Mouse (Mus musculus) left cerebral cortex, postnatal 36 days (tissue): Measurements from ENCODE around the gene Cab39l. TPM values are rescaled to one million over a fixed set of nuclear protein-coding genes. Genes with fewer than 3 reads are reported as not detected.
A peak's percentile ranks its signal among the peaks of the same experiment; 100 is the strongest.

ENCODE experiments used
- DNase-seq, 2 experiments: peaks; one replicate each; pipeline ENCODE4 v3.0.0; 2021 to 2022; ENCODE audit warnings: low spot score in 2 of 2, mixed read lengths in 1 of 2
- intact Hi-C: fragments of 180-260 bp; cut with DNase I; formaldehyde crosslinking; loops from one replicate; pipeline ENCODE4 v1.15.1; 2025
- total RNA-seq, 2 experiments: library from RNA; stranded (reverse); gene quantifications; 2 replicates each; pipeline ENCODE4 v1.2.3; 2021

The Cab39l gene
- total RNA-seq, 2 experiments from 2014 or later, result 19.9 to 24.2 TPM

DNA sequence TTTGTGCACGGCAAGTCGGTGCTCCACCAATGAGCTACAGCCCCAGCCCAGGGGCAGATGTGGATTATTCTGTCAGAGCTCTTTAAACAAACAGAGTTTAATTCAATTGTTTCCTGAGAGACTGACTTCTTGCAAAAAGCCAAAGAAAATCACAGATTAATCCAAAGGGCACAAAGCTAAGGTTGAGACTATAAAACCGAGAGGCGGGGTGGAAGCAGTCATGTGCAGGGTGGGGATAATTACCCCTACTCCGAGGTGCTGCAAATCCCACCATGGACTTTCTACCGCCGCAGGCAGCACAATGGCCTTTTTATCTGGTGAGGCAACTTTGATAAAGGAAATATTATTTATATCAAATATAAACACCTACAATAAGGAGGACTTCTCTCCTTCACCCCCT, 176.0 kb downstream of the Cab39l start:
- intact Hi-C loops, result no loop called here
- no peak for DNase-seq

GRCm38 (mm10) chr14:59624326-59624885, 183.6 kb downstream of the Cab39l start:
- no peak for DNase-seq
- intact Hi-C loops, result no loop called here

DNA sequence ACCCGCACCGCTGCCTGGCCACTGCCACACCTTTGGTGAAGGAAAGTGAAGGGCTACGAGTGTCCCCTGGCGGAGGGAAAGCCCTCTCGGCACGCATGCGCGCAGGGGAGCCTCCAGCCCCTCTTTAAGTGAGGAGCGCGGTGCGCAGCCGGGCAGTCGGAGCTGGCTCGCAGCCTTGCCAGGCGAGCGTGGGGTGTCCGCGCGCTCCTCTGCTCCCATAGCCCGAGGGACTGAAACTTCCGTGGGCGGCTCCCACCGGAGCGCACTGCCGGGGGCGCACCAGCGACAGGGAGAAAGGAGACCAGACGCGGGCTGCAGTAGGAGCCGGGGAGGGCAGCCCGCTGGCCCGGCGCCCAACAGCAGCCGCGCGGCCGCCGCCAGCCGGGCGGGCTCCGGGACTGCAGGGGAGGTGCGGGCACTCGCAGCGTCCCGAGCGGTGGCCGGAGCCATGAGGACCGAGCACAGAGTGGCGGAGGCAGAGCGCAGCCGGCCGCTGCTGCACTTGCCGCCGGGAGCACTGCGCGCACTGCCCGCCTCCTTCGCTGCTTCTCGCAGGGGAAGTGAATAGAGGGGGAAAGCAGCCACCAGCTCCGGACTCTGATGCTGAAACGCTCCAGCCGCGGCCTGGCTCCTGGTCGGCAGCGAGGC, 184.5 kb downstream of the Cab39l start, which contains the start of gene Shisa2:
Shisa2 (plus strand) TSS at position 151 of the 648 bp plus-strand sequence.
- peak; percentile 65 to 70 for DNase-seq
- intact Hi-C loops, result loop anchor here (5.0 kb wide), 1 partner anchor 317 kb away; no protein-coding TSS in a partner anchor

GRCm38 (mm10) chr14:59625806-59626364, 185.1 kb downstream of the Cab39l start:
- intact Hi-C loops, result loop anchor here (5.0 kb wide), 1 partner anchor 316 kb away; no protein-coding TSS in a partner anchor

DNA sequence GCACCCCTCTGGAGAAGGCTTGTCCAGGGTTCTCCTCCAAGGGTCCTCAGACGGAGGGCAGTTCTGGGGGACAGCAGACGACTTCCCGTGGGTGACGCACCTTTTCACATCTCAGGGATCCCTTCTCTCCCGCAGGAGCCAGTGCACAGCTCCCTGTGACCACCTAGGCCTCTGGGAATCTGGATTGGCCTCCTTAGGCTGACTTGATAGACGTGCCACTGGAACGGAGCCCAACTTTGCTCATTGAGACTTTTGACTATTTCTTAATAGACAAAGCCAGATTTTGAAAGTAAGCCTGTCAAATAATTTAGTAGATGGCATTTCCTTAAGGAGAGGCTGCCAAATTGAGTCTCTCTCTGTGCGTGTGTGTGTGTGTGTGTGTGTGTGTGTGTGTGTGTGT, 185.9 kb downstream of the Cab39l start:
- intact Hi-C loops, result loop anchor here (5.0 kb wide), 1 partner anchor 316 kb away; no protein-coding TSS in a partner anchor
- no peak for DNase-seq

More at GRCm38 (mm10) chr14:59625806-59626364, 185.1 kb downstream of the Cab39l start:
- peak; percentile 22 to 35 for DNase-seq

DNA sequence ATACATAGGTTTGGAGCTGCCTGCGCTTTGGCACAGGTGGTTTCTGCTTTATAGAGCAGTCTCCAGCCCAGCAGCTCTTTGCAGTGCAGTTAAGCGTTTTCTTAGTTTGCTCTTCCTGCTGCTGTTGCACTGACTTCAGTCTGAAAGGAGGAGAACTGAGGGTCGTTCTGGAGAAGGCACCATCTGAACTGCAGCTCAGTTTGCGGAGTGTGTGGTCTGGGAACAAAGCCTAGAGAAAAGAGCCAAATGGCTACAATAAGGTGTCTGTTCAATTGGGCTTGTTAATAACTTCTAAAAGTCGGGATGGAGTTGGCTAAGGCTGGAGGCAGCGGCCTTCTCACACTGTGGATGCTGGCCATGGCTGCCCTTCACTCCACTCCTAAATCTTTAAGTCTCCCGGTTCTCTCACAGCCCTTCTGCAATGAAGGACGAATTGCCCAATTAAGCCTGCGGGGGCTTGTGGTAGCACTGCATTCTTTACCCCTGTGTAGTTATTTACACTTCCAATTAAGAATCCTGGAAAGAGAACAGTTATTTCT, 186.4 kb downstream of the Cab39l start:
- intact Hi-C loops, result loop anchor here (5.0 kb wide), 1 partner anchor 315 kb away; no protein-coding TSS in a partner anchor
- DNase-seq, result no peak

DNA sequence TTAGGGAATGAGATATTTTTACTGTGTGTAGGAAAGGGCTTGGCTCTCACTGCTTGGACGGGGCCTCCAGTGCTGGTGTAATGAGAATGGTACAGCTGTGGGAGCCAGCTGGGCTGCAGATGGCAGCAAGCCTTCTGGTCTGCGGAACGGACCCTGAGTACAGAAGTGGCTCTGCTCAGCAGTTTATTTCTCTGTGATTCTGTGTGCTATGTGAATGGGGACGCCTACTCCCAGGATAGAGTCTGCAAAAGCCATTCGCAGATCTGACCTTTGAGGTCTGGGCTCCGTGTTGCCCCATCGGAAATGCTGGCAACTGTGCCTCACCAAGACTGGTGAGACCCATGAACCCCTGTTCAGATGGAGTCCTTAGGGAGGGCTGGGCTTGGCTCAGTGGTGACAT, 187.1 kb downstream of the Cab39l start:
- intact Hi-C loops, result loop anchor here (5.0 kb wide), 1 partner anchor 314 kb away; no protein-coding TSS in a partner anchor
- no peak for DNase-seq

DNA sequence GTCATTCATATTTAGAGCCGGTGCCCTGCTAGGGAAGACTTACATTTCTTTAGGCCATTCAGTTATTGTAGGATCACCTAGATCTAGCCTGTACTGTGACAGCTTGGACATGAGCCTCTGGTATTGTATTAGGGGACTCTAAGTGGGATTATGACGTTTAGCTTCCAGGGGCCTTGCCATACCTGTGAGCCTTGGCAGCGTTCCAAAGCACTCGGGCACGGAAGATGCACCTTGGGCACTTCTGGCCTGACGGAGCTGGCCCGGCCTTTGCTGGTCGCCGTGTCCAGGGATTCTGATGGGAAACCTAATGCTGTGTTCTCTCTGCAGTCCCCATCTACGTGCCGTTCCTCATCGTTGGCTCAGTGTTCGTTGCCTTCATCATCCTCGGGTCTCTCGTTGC, 188.5 kb downstream of the Cab39l start:
- no peak for DNase-seq
- intact Hi-C loops, result loop anchor here (5.0 kb wide), 1 partner anchor 313 kb away; no protein-coding TSS in a partner anchor

DNA sequence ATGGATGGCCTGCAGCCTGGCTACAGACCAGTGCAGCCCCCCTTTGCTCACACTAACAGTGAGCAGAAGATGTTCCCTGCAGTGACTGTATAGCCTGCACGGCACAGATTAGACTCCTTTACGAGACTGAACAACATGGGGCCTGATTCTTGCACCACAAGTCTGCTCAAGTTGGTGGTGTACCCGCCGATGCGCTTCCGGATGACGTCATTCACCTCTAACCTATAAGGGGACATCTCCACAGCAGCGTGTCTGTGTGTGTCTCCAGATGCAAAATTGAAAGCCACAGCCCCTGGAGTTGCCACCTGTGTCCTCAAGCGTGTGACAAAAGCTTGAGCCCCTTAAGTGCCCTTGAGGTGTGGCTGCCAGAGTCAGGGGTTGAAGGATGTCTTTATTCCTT, 189.3 kb downstream of the Cab39l start:
- no peak for DNase-seq
- intact Hi-C loops, result no loop called here

- intact Hi-C loops, result no loop called here
- no peak for DNase-seq
Measured at GRCm38 (mm10) chr14:59632067-59632466, 191.3 kb downstream of the Cab39l start.

GRCm38 (mm10) chr14:59633295-59633898, 192.6 kb downstream of the Cab39l start:
- DNase-seq, result no peak
- intact Hi-C loops, result no loop called here

GRCm38 (mm10) chr14:59633988-59634387, 193.2 kb downstream of the Cab39l start:
- intact Hi-C loops, result no loop called here
- no peak for DNase-seq

Other genes starting within 250 kb of the Cab39l start
- gene Rcbtb1, start 239.8 kb upstream of the Cab39l start, total RNA-seq, result 10 to 100 TPM; 29.2 to 29.3 TPM
- not detected for gene Gm6904, start 180.8 kb upstream of the Cab39l start, total RNA-seq
- gene Phf11a, start 143.4 kb upstream of the Cab39l start, total RNA-seq, result not detected
- under 1 TPM in 1 of 2 experiments, not detected in 1; 0.39 TPM for gene Phf11b, start 99.6 kb upstream of the Cab39l start, total RNA-seq
- gene Phf11d, start 75.5 kb upstream of the Cab39l start, total RNA-seq, result under 1 TPM; 0.25 to 0.59 TPM
- under 1 TPM; 0.17 to 0.61 TPM for gene Phf11c, start 45.6 kb upstream of the Cab39l start, total RNA-seq
- gene Setdb2, start 88 bp upstream of the Cab39l start, total RNA-seq, result 1 to 10 TPM; 6.3 to 6.8 TPM
- 10 to 100 TPM; 74.7 to 75.4 TPM for gene Cdadc1, start 157.0 kb downstream of the Cab39l start, total RNA-seq
- 1 to 10 TPM; 2.1 to 2.7 TPM for gene Shisa2, start 184.3 kb downstream of the Cab39l start, total RNA-seq